Mouse (Mus musculus) megakaryocyte-erythroid progenitor cell, adult 5-6 weeks (primary cell): ENCODE results near the gene Tdgf1. TPM values are rescaled to one million over a fixed set of nuclear protein-coding genes. Genes with fewer than 3 reads are reported as not detected.

ENCODE experiments used
- ATAC-seq: replicated peaks from 2 replicates; pipeline ENCODE4 v1.8.0; 2016; ENCODE audit warnings: mild to moderate bottlenecking, inconsistent platforms; ENCODE audit not compliant: severe bottlenecking, poor library complexity, low FRiP score, low TSS enrichment
- total RNA-seq, 2 experiments: library from RNA; stranded (forward) in 1 of 2; stranded (reverse) in 1 of 2; fragments of 200-1000, 215-1000 nt in 1 of 2; fragments of >200 nt in 1 of 2; fragmentation: Nextera tagmentation in 1 of 2; gene quantifications; 2 replicates each; pipeline ENCODE4 v1.2.3; 2014 to 2017

Gene Tdgf1
- total RNA-seq, 2 experiments from 2014 or later = not detected

- no peak for ATAC-seq
These were observed 25.1 kb downstream of the Tdgf1 start for GRCm38 (mm10) chr9:110920665-110921419.

DNA sequence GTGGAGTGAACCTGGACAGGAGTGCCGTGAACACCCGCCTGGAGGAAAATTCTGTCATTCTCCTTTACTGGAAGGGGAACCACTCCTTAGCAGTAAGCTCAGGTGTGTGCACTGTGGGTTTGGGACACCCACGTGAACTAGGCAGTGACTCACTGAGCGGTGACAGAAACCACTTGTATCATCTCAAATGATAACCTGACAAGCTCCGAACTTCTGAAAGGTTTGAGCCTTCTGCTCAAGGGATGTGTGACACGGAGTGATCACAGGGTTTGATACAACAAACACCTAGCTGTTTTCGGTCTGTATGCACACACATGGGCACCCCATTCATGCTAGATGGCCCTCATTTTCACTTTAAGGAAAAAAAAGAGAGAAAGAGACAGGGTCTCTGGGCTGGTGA lies 29.2 kb downstream of the Tdgf1 start, which contains the start of gene Fam240a:
Fam240a (minus strand) TSS at position 76 of the 400 bp plus-strand sequence.
- ATAC-seq = no peak

- no peak for ATAC-seq
These were observed 30.5 kb downstream of the Tdgf1 start for GRCm38 (mm10) chr9:110915466-110915865.

DNA sequence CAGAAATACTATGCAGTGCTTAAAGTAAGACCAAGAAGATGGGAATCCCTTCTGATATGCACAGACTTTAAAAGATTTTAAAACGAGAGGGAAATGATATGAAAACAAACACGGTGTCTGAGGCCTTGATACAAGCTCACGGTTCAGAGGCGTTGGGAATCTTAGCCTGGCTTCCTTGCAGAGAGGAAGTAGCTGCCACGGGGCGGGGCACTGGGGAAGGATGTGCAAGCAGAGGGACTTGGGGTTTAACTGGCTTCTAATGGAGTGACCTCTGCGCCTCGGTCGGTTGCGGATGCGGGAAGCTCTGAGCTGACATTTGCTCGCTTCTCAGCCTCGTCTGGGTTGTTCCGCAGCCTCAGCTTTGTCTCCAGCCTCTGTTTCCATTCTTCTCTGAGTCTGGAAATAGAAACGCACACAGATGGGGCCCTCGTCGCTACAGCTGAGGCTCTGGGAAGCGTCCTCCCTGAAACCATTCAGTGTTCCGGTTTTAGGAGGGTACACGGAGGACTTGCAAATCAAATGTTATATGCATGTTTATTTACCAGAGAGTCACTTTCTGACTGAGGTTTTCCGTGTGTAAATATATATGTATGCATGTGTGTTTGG lies 31.2 kb downstream of the Tdgf1 start:
- no peak for ATAC-seq

- no peak for ATAC-seq
These were observed 36.5 kb downstream of the Tdgf1 start for GRCm38 (mm10) chr9:110909371-110909967.

DNA sequence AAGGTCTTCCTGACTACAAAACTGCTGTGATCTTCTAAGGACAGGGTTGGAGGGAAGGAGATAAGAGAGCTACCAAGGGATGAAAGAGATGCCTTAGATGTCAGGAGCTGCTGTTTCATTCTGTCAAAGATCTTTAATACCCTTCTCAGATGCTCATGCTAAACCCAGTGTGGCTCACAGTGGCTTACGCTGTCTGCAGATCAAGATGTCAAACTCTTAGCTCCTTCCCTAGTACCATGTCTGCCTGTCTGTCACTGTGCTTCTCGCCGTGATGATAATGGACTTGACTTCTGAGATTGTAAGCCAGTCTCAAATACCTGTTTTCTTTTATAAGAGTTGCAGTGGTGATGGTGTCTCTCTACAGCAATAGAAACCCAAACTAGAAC lies 37.3 kb downstream of the Tdgf1 start:
- no peak for ATAC-seq

- ATAC-seq = no peak
These were observed 37.9 kb downstream of the Tdgf1 start for GRCm38 (mm10) chr9:110907838-110908630.

DNA sequence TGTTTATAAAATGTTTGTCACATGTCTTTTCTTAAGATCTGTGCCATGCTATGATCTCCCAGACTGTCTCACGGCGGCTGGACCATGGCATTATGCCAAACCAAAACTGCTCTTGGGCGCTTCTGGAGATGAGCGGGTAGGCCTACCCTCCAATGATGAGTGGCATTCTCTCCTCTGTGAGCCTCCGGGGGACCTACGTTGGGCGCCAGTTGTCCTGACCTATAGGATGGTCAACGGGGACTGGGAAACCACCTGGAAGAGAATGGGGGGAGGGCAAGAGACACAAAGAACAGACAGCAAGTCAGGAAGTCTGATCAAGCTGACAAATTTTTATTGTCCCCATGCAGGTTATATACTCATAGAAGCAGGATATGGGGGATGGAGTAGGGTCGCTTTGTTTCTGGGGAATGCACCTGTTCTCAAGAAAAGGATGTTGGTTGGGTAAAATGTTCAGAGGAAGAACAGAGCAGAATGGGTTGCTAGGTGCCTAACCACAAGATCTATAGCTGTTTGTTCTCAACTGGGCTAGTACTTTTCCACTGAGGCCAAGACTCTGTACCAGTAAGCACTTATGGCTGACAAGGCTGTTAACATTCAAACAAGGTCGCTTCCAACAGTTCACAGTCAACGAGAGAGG lies 38.6 kb downstream of the Tdgf1 start:
- ATAC-seq = no peak

GRCm38 (mm10) chr9:110902271-110902670 lies 43.7 kb downstream of the Tdgf1 start:
- no peak for ATAC-seq

DNA sequence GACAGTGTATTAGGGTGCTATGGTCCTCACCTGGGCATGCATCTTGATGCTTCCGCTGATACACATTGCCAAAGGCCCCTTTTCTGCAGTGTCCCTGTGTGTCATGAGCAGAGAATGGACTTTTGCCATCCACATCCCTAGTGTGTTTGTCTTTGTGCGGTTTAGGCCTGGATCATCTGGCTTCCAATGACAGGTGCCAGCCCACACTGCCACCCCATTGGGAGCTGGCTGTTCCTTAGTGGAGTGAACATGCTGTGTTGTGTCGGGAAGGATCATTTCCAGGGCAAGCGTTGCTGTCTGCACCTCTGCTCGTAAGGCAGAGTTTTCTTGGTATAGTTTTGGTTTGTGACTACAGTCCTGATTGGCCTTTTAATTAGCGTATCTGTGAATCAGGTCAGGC lies 44.8 kb downstream of the Tdgf1 start:
- no peak for ATAC-seq

GRCm38 (mm10) chr9:110899451-110900008 lies 46.4 kb downstream of the Tdgf1 start:
- ATAC-seq = no peak

- no peak for ATAC-seq
These were observed 49.4 kb downstream of the Tdgf1 start for GRCm38 (mm10) chr9:110896595-110896994.

- no peak for ATAC-seq
These were observed 50.0 kb downstream of the Tdgf1 start for GRCm38 (mm10) chr9:110895994-110896393.

GRCm38 (mm10) chr9:110895507-110895906 lies 50.5 kb downstream of the Tdgf1 start:
- peak; percentile 31; the same call in 1 of the 2 replicates for ATAC-seq

DNA sequence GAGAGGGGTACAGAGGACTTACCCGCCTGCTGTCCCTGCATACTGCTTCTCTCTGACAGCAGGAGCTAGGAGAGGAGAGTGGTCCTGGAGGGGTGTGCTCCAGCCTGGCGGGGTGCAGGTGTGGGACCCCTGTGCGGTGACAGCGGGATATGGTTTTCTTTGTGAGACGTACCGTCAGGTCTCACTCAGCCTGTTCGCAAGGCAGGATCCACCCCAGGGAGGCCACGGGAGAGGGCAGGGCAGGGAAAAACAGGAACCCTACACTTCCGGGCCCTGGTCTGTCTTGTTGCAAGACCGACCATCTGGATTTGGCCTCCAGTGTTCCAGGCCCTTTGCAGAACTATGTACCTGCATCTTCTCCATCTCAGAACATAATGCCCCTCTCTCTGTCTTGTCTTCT lies 52.5 kb downstream of the Tdgf1 start:
- ATAC-seq = no peak

GRCm38 (mm10) chr9:110892552-110892951 lies 53.4 kb downstream of the Tdgf1 start:
- ATAC-seq = no peak

- ATAC-seq = no peak
These were observed 54.7 kb downstream of the Tdgf1 start for GRCm38 (mm10) chr9:110891077-110891828.

DNA sequence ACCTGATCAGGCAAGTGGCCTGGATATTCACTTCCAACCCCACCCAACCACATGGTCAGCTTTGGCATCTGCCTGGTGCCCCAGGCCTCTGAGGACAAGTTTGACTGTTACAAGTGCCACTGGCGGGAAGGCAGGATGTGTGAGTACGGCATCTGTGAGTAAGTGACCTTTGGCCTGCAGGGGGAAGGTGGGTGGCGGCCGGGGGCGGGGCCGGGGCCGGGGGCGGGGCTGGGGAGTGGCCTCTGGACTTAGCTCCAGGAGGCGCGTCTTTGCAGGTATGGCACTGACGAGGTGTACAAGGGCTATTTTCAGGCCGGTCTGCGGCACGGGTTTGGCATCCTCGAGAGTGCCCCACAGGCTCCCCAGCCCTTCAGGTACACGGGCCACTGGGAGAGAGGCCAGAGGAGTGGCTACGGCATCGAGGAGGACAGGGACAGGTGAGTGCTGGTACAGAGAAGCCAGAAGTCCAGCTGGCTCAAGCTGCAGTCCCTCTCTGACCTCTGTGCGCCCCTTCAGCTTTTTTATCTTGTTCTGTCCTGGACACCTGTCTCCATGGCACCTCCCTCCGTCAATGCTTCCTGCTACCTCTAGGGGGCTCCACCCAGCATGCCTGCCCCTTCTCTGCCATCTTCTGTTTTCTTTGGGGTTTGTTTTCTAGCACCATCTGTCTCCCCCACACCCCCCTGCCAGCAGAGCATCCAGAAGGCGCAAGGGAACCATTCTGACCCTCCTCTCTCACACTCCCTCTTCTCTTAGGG lies 55.8 kb downstream of the Tdgf1 start:
- ATAC-seq = no peak
